Mouse (Mus musculus) testis, adult 2 months (tissue): Measurements from ENCODE around the gene Apobec4.

Experiments used
- CTCF ChIP-seq: fragments of 200-500 bp; IDR thresholded peaks from 2 replicates; pipeline ENCODE4 v1.5.1; 2012; ENCODE audit warnings: low read depth, mild to moderate bottlenecking, inconsistent platforms, low read length, moderate library complexity; ENCODE audit not compliant: control insufficient read depth, insufficient read depth, insufficient replicate concordance
- POLR2A ChIP-seq: fragments of 200-500 bp; IDR thresholded peaks from 2 replicates; pipeline ENCODE4 v1.6.1; 2012; ENCODE audit warnings: low read depth, mild to moderate bottlenecking, inconsistent platforms, low read length, moderate library complexity; ENCODE audit not compliant: control insufficient read depth

- no peak for TF ChIP-seq POLR2A
- no peak for TF ChIP-seq CTCF
These were observed 45.4 kb downstream of the Apobec4 start for GRCm38 (mm10) chr1:152795688-152796255.
